Mouse (Mus musculus): ENCODE results near the gene Prl2c2.
"Not testable (repeated sequence)": the region's sequence is repeated elsewhere in the genome, so short reads cannot be mapped to it uniquely, and the experiment has no call there.

Gene Prl2c2

GRCm38 (mm10) chr13:13005283-13005682, at the start of gene Prl2c2:
Gene Prl2c2 (minus strand): TSS chr13:13005383.
- not testable (repeated sequence) for DNase-seq (ENCODE audit: low spot score)

GRCm38 (mm10) chr13:13025872-13026271, 20.7 kb upstream of the Prl2c2 start:
- DNase-seq (ENCODE audit: low spot score): not testable (repeated sequence)

- DNase-seq (ENCODE audit: low spot score): not testable (repeated sequence)
These were observed 8.9 kb upstream of the Prl2c2 start for GRCm38 (mm10) chr13:13013993-13014549.
